Mouse (Mus musculus) urinary bladder, postnatal 4 days (tissue): ENCODE results near the gene Tlr8.

Source experiments
- DNase-seq, 2 experiments: peaks; one replicate each; pipeline ENCODE4 v3.0.0; 2021 to 2022; ENCODE audit warnings: low spot score in 2 of 2

Gene Tlr8

DNA sequence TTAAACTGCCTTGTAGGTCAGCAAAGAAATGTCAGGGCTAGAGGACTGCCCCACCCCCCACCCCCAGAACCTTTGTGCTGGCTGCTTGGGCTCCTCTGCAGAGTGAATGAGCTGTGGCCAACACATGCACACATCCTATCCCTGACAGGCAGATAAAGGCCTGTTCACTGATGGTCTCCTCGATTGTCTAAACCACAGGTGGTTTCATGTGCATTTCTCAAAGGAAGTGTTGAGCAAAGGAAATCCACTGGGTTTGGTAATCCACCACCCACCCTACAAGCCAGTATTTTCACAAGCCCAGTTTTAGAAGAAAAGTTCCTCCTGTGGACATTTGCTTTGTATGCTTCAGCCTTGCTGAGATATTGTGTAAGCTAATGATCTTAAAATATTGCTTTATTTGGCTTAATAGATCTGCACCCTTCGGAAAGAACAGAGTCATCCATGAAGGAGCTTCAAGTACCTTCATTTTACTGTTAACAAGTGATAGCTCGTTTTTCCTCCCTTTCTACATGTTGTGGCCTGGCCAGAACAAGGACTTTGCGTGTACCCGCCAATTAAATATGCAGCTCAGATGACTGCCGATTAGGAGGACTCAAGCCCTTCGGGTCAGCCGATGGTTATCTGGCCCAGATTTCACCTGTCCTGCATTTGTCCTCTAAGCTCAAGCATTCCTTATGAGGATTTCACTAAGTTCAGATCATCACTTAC lies 58.2 kb downstream of the Tlr8 start:
- DNase-seq = no peak

DNA sequence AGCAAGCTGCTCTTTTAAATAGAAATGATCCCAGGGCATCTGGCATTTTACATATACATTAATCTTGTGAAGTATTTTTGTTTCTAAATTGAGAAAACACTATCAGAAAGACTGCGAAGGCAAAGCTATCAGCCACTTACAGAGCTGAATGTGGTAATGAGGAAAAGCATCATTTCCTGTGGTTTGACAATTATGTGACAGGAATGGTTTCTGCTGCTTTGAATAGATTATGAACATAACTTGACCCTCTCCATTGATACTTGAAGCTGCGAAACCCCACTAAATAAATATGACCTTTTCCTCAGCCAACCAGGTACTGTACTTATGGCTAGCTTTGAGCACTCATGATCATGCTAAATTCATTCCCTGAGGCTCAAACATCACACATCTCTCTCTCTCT lies 62.8 kb downstream of the Tlr8 start:
- no peak for DNase-seq

DNA sequence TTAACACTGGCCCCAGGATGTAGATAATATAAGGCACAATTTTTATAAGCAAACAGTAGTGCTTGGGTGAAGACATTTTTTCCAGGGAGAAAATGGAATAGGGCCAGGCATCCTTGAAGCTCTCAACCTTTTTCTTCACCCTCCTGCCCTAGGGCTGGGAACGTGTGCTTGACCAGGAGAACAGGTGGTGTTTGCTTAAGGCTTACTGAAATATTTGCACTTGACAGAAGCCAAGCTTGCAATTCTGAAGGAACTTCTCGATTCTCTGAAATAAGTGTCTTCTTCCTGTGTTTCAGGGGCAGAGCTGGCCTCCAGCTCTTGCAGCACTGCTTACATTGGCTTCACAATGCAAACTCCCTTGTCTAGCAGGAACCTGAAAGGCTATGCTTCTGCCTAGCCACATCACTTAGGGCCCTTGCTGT lies 68.9 kb downstream of the Tlr8 start:
- no peak for DNase-seq
